Mouse (Mus musculus) ES-E14 (cell line): ENCODE results near the gene Sel1l3. TPM values are rescaled to one million over a fixed set of nuclear protein-coding genes. Genes with fewer than 3 reads are reported as not detected.

Source experiments
- DNase-seq: peaks from one replicate; pipeline ENCODE4 v3.0.0-alpha.2; 2013; ENCODE audit warnings: low read depth, low spot score
- H3K27ac ChIP-seq: 2 replicates; pipeline ENCODE4 v1.5.1; 2012; ENCODE audit warnings: low read depth, mild to moderate bottlenecking, low read length, moderate library complexity, mixed read lengths; ENCODE audit not compliant: poor library complexity, insufficient read depth, severe bottlenecking
- H3K36me3 ChIP-seq: 2 replicates; pipeline ENCODE4 v1.6.1; 2012; ENCODE audit warnings: mild to moderate bottlenecking, low read length, moderate library complexity, mixed read lengths; ENCODE audit not compliant: control insufficient read depth, poor library complexity, insufficient read depth, severe bottlenecking
- H3K4me1 ChIP-seq, 2 experiments: fragments of 150-350 bp in 1 of 2; sonication (generic) in 1 of 2; 2 replicates each; pipeline ENCODE4 v1.6.1; 2012; ENCODE audit warnings: low read length in 2 of 2, mild to moderate bottlenecking in 1 of 2, mixed read lengths in 1 of 2; ENCODE audit not compliant: control insufficient read depth in 2 of 2, insufficient read depth in 2 of 2, poor library complexity in 1 of 2
- H3K4me3 ChIP-seq, 2 experiments: fragments of 150-350 bp in 1 of 2; sonication (generic) in 1 of 2; 2 replicates each; pipeline ENCODE4 v1.5.1; 2012; ENCODE audit warnings: low read length in 2 of 2, low read depth in 1 of 2, mild to moderate bottlenecking in 1 of 2, mixed read lengths in 1 of 2; ENCODE audit not compliant: insufficient read depth in 1 of 2, poor library complexity in 1 of 2, severe bottlenecking in 1 of 2
- H3K9ac ChIP-seq: 2 replicates; pipeline ENCODE4 v1.6.1; 2012; ENCODE audit warnings: low read depth, mild to moderate bottlenecking, low read length, mixed read lengths; ENCODE audit not compliant: poor library complexity, insufficient read depth, severe bottlenecking
- H3K9me3 ChIP-seq: fragments of 150-350 bp; sonication (generic); 2 replicates; pipeline ENCODE4 v1.6.1; 2012; ENCODE audit warnings: low read depth, mild to moderate bottlenecking, low read length; ENCODE audit not compliant: control insufficient read depth, insufficient read depth
- CHD2 ChIP-seq: IDR thresholded peaks from 2 replicates; pipeline ENCODE4 v1.6.1; 2014; ENCODE audit warnings: mild to moderate bottlenecking, low read depth, low read length, inconsistent platforms
- HCFC1 ChIP-seq: IDR thresholded peaks from 2 replicates; pipeline ENCODE4 v1.6.1; 2012; ENCODE audit warnings: low read length, inconsistent platforms, borderline replicate concordance; ENCODE audit not compliant: insufficient read depth
- MAFK ChIP-seq: IDR thresholded peaks from 2 replicates; pipeline ENCODE4 v1.6.1; 2014; ENCODE audit warnings: mild to moderate bottlenecking, low read depth, low read length, inconsistent platforms; ENCODE audit not compliant: insufficient read depth
- ZC3H11A ChIP-seq: IDR thresholded peaks from 2 replicates; pipeline ENCODE4 v1.6.1; 2012; ENCODE audit warnings: low read depth, mild to moderate bottlenecking, inconsistent platforms, low read length, borderline replicate concordance
- ZNF384 ChIP-seq: IDR thresholded peaks from 2 replicates; pipeline ENCODE4 v1.6.1; 2012; ENCODE audit warnings: low read depth, low read length, inconsistent platforms
- in situ Hi-C, 2 experiments: fragments of 600-800 bp; cut with MboI; formaldehyde crosslinking; loops; one replicate each; pipeline ENCODE4 v1.15.1; 2025; ENCODE audit warnings: low sequenced_read_pairs in 2 of 2, inconsistent platforms in 1 of 2; ENCODE audit not compliant: unreplicated experiment in 2 of 2
- total RNA-seq: library from RNA; depleted of rRNA; stranded (reverse); fragments of 300-350 nt; gene quantifications from 2 replicates; pipeline ENCODE4 v1.2.3, GENCODE M21; 2012

Sel1l3 gene
- total RNA-seq, 1 experiment: 1.3 TPM

- DNase-seq: no peak
- TF ChIP-seq ZNF384 (no peak), CHD2 (no peak), HCFC1 (no peak), MAFK (no peak), ZC3H11A (no peak)
- Histone ChIP-seq H3K36me3 (no peaks in the 10 kb centered on the region), H3K9ac (no peak overlapping the region), H3K4me1 (no peaks in the 10 kb centered on the region; a peak in 1 of 4 replicates), H3K27ac (no peak overlapping the region), H3K4me3 (no peak overlapping the region), H3K9me3 (no peaks in the 10 kb centered on the region)
- in situ Hi-C loops: no loop called here
Observed at GRCm38 (mm10) chr5:53172256-53172636, 41.5 kb downstream of the Sel1l3 start.

- DNase-seq: no peak
- H3K9me3 ChIP-seq: no peaks in the 10 kb centered on the region
- no peak overlapping the region for H3K27ac ChIP-seq
- in situ Hi-C loops: no loop called here
- no peak overlapping the region for H3K4me3 ChIP-seq
- no peak overlapping the region for H3K9ac ChIP-seq
- TF ChIP-seq CHD2 (no peak), HCFC1 (no peak), MAFK (no peak)
- no peaks in the 10 kb centered on the region for H3K36me3 ChIP-seq
- H3K4me1 ChIP-seq: no peaks in the 10 kb centered on the region; a peak in 1 of 4 replicates
Observed at GRCm38 (mm10) chr5:53171611-53172255, 42.0 kb downstream of the Sel1l3 start.

DNA sequence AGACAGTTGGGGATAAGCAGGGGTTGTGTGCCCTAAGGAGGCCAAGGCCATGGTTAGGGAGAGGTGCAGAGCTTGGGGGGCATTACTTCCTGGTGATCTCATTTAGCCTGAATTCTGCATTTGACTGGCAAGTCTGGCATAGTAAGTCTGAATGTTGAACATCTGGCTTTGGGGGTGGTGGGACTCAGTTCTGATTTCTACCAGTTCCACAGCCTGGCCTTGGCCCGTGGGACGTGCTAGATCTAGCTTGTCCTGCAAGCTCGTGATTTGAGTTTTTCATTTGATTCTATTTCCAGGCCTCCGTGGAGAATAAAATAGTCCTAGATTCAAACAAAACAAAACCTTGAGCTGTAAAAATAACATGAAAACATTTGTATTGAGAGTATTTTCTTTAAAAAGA lies 46.2 kb downstream of the Sel1l3 start:
- no peak overlapping the region for H3K27ac ChIP-seq
- DNase-seq: no peak
- H3K9ac ChIP-seq: no peak overlapping the region
- no peak for TF ChIP-seq ZC3H11A
- TF ChIP-seq MAFK: no peak
- no peak for TF ChIP-seq CHD2
- no peak for TF ChIP-seq ZNF384
- no peak for TF ChIP-seq HCFC1
- no peaks in the 10 kb centered on the region for H3K36me3 ChIP-seq
- in situ Hi-C loops: no loop called here
- no peaks in the 10 kb centered on the region for H3K4me1 ChIP-seq
- H3K9me3 ChIP-seq: no peaks in the 10 kb centered on the region
- H3K4me3 ChIP-seq: no peak overlapping the region

- H3K4me3 ChIP-seq: no peak overlapping the region
- no peak overlapping the region for H3K9ac ChIP-seq
- DNase-seq: no peak
- TF ChIP-seq MAFK: no peak
- TF ChIP-seq HCFC1: no peak
- TF ChIP-seq ZC3H11A: no peak
- no peak for TF ChIP-seq ZNF384
- TF ChIP-seq CHD2: no peak
- H3K36me3 ChIP-seq: no peaks in the 10 kb centered on the region
- in situ Hi-C loops: no loop called here
- no peaks in the 10 kb centered on the region for H3K4me1 ChIP-seq
- H3K27ac ChIP-seq: no peak overlapping the region
- H3K9me3 ChIP-seq: no peaks in the 10 kb centered on the region
Observed at GRCm38 (mm10) chr5:53165672-53166071, 48.1 kb downstream of the Sel1l3 start.

GRCm38 (mm10) chr5:53162436-53162835 lies 51.3 kb downstream of the Sel1l3 start:
- H3K36me3 ChIP-seq: no peaks in the 10 kb centered on the region
- H3K9me3 ChIP-seq: no peaks in the 10 kb centered on the region
- DNase-seq: no peak
- in situ Hi-C loops: no loop called here
- H3K4me3 ChIP-seq: no peak overlapping the region
- H3K4me1 ChIP-seq: no peaks in the 10 kb centered on the region
- H3K27ac ChIP-seq: no peak overlapping the region
- no peak overlapping the region for H3K9ac ChIP-seq
- TF ChIP-seq CHD2 (no peak), ZNF384 (no peak), HCFC1 (no peak), MAFK (no peak), ZC3H11A (no peak)
